Mouse (Mus musculus): ENCODE results near the gene Glra1. TPM values are rescaled to one million over a fixed set of nuclear protein-coding genes. Genes with fewer than 3 reads are reported as not detected.

Gene Glra1
- total RNA-seq, 2 experiments from 2014 or later = not detected

Small RNA genes lying within 50 kb of the gene (microRNA-seq; reads per million reads assigned to microRNA genes)
- gene Mir7652 (ENCODE audit: borderline number of aligned reads in 2 of 2) = 0 reads per million in 2 experiments

Other genes starting within 250 kb of the Glra1 start
- gene Sparc, start 185.0 kb downstream of the Glra1 start, total RNA-seq (2021) = 1,000 to 10,000 TPM; 1,159 to 2,168 TPM
- 100 to 1,000 TPM; 231 to 325 TPM for gene Atox1, start 147.0 kb downstream of the Glra1 start, total RNA-seq (2021)
- gene G3bp1, start 138.5 kb downstream of the Glra1 start, total RNA-seq (2021) = 10 to 100 TPM; 49.7 to 56.3 TPM